Mouse (Mus musculus) megakaryocyte, embryonic 14.5 days (primary cell): ENCODE measurements around the gene Rsph14.

ENCODE experiments used
- FLI1 ChIP-seq: IDR thresholded peaks from 2 replicates; pipeline ENCODE4 v1.6.1; 2012; ENCODE audit warnings: low read length, inconsistent platforms, mixed read lengths
- GATA1 ChIP-seq: IDR thresholded peaks from 3 replicates; pipeline ENCODE4 v1.6.1; 2012; ENCODE audit warnings: mixed read lengths, low read length, inconsistent platforms, borderline replicate concordance

GRCm38 (mm10) chr10:74952830-74953443, 79.4 kb downstream of the Rsph14 start:
- no peak for TF ChIP-seq GATA1
- no peak for TF ChIP-seq FLI1
